Mouse (Mus musculus) monocyte, adult 2 months (primary cell): ENCODE measurements around the gene Sdf2l1.
A peak's percentile ranks its signal among the peaks of the same experiment; 100 is the strongest.

Experiments used
- DNase-seq, 2 experiments: peaks; one replicate each; pipeline ENCODE4 v3.0.0; 2022; ENCODE audit warnings: low spot score in 2 of 2, low read depth in 1 of 2

The Sdf2l1 gene

GRCm38 (mm10) chr16:17124119-17124870, 7.9 kb downstream of the Sdf2l1 start:
- no peak for DNase-seq

GRCm38 (mm10) chr16:17121569-17121968, 10.6 kb downstream of the Sdf2l1 start:
- no peak for DNase-seq

- DNase-seq, result no peak
Observed at GRCm38 (mm10) chr16:17117309-17117799, 14.8 kb downstream of the Sdf2l1 start.

GRCm38 (mm10) chr16:17110771-17111743, 21.1 kb downstream of the Sdf2l1 start, which contains the start of gene Ppil2:
Ppil2 (minus strand) TSS chr16:17111257.
- peak; percentile 27 to 47 for DNase-seq

- DNase-seq, result no peak
Observed at GRCm38 (mm10) chr16:17104600-17104999, 27.6 kb downstream of the Sdf2l1 start.

- no peak for DNase-seq
Observed at GRCm38 (mm10) chr16:17102630-17103220, 29.5 kb downstream of the Sdf2l1 start.

GRCm38 (mm10) chr16:17096938-17097337, 35.2 kb downstream of the Sdf2l1 start:
- no peak for DNase-seq

- no peak for DNase-seq
Observed at GRCm38 (mm10) chr16:17088346-17088745, 43.8 kb downstream of the Sdf2l1 start.

- no peak for DNase-seq
Observed at GRCm38 (mm10) chr16:17086669-17087193, 45.5 kb downstream of the Sdf2l1 start.

GRCm38 (mm10) chr16:17086241-17086640, 45.9 kb downstream of the Sdf2l1 start:
- DNase-seq, result no peak

GRCm38 (mm10) chr16:17085636-17086035, 46.5 kb downstream of the Sdf2l1 start:
- no peak for DNase-seq

- no peak for DNase-seq
Observed at GRCm38 (mm10) chr16:17082121-17082792, 49.9 kb downstream of the Sdf2l1 start.
